In genomic region chr10:59920485-59920809, GRCm38 (mm10) we compare ENCODE assay signal across 8 mouse cellular contexts. TPM values are rescaled to one million over a fixed set of nuclear protein-coding genes. Genes with fewer than 3 reads are reported as not detected.
DNase-seq lines count a peak whose midpoint lies in the region; ATAC-seq and TF ChIP-seq lines count a peak whose summit lies in the region.

No protein-coding gene starts in this region.

- H3K4me3 ChIP-seq in cerebellum, adult 2 months (replicated peaks; ENCODE audit: insufficient read depth, low read depth, low read length) = peak overlapping the region; percentile 52
- peak overlapping the region; percentile 35; the same call in 1 of the 2 replicates for H3K4me3 ChIP-seq in thymus, adult 2 months (ENCODE audit: control insufficient read depth, insufficient read depth, low read length)
- H3K4me3 ChIP-seq in limb, embryonic 15.5 days = peak overlapping the region; percentile 43

- no peak overlapping the region for H3K9ac ChIP-seq in limb, embryonic 15.5 days

- 0 out of 2 replicates have a peak, but pooled peaks cover 5% of the 10 kb centered on the region for H3K4me1 ChIP-seq in cerebellum, adult 2 months (ENCODE audit: control insufficient read depth, insufficient read depth, low read length)
- H3K4me1 ChIP-seq in thymus, adult 2 months (replicated peaks; ENCODE audit: control insufficient read depth, insufficient read depth, low read length) = peaks cover 37% of the 10 kb centered on the region
- H3K4me1 ChIP-seq in limb, embryonic 15.5 days = peaks cover 51% of the 10 kb centered on the region

- H3K27ac ChIP-seq in cerebellum, adult 2 months (ENCODE audit: insufficient read depth, low read length) = no peak overlapping the region
- peak overlapping the region; percentile 17; the same call in 1 of the 2 replicates for H3K27ac ChIP-seq in thymus, adult 2 months (ENCODE audit: control insufficient read depth, insufficient read depth, low read length)
- peak overlapping the region; percentile 90 for H3K27ac ChIP-seq in limb, embryonic 15.5 days

- no peak for ATAC-seq in limb, embryonic 15.5 days (ENCODE audit: insufficient number of reproducible peaks, low FRiP score, low TSS enrichment, low read depth)

- H3K4me2 ChIP-seq in limb, embryonic 15.5 days = peak overlapping the region; percentile 84

- H3K36me3 ChIP-seq in thymus, adult 2 months (ENCODE audit: control insufficient read depth, insufficient read depth, low read length) = no peaks in the 10 kb centered on the region
- H3K36me3 ChIP-seq in limb, embryonic 15.5 days = no peaks in the 10 kb centered on the region

- 18% methylated on average over 7 of the region's 7 CpGs for WGBS in cerebellum, adult 2 months
- WGBS in thymus, adult 2 months = 52% methylated on average over 7 of the region's 7 CpGs
- WGBS in limb, embryonic 15.5 days = 10% methylated on average over 7 of the region's 7 CpGs

- no peak for TF ChIP-seq POLR2A in cerebellum, adult 2 months (IDR thresholded peaks at IDR 0.05; ENCODE audit: borderline replicate concordance, insufficient read depth, low read length)
- TF ChIP-seq POLR2A in thymus, adult 2 months (IDR thresholded peaks at IDR 0.05; ENCODE audit: control insufficient read depth, extremely low read depth, insufficient read depth, low read length, poor library complexity) = no peak

- no peak for TF ChIP-seq CTCF in cerebellum, adult 2 months (IDR thresholded peaks at IDR 0.05; ENCODE audit: borderline replicate concordance, insufficient read depth, low read depth, low read length)
- TF ChIP-seq CTCF in thymus, adult 2 months (IDR thresholded peaks at IDR 0.05; ENCODE audit: borderline replicate concordance, control insufficient read depth, extremely low read depth, insufficient read depth, low read length, poor library complexity) = no peak

- H3K9me3 ChIP-seq in limb, embryonic 15.5 days = no peaks in the 10 kb centered on the region

- DNase-seq in cerebellum, adult 2 months = peak in 1 of 2 experiments; percentile 44
- no peak for DNase-seq in cerebellum, postnatal 4 days (ENCODE audit: low spot score in 2 of 2)
- no peak for DNase-seq in thymus, adult 2 months
- DNase-seq in thymus, postnatal 10 days (ENCODE audit: low spot score in 2 of 2) = no peak
- DNase-seq in right cerebral cortex, postnatal 4 days = no peak
- DNase-seq in right cerebral cortex, postnatal 10 days (ENCODE audit: low spot score in 2 of 2) = no peak
- DNase-seq in spleen, postnatal 14 days (ENCODE audit: low spot score in 2 of 2) = no peak

- H3K27me3 ChIP-seq in cerebellum, adult 2 months (ENCODE audit: control insufficient read depth, insufficient read depth, low read length) = no peaks in the 10 kb centered on the region
- no peaks in the 10 kb centered on the region for H3K27me3 ChIP-seq in thymus, adult 2 months (ENCODE audit: control insufficient read depth, insufficient read depth, low read length)
- no peaks in the 10 kb centered on the region for H3K27me3 ChIP-seq in limb, embryonic 15.5 days

RNA-seq across cellular contexts. Expression of gene Ddit4, which starts 31.2 kb away (rescaled TPM):
- polyA plus RNA-seq in cerebellum, adult 2 months (2012; rRNA removed) = 48.3 and 53.9 TPM in 2 replicates
- polyA plus RNA-seq in thymus, adult 2 months (2012; rRNA removed) = 157 and 190 TPM in 2 replicates
- 63.6 and 77.1 TPM in 2 replicates for polyA plus RNA-seq in limb, embryonic 15.5 days (2015; fragmentation: Nextera tagmentation; extraction: Ambion mirVana)

RNA-seq across cellular contexts. Expression of gene Dnajb12, which starts 41.1 kb away (rescaled TPM):
- polyA plus RNA-seq in cerebellum, adult 2 months (2012; rRNA removed) = 48.6 and 52.3 TPM in 2 replicates
- 44.6 and 50.4 TPM in 2 replicates for polyA plus RNA-seq in thymus, adult 2 months (2012; rRNA removed)
- 19.5 and 22.9 TPM in 2 replicates for polyA plus RNA-seq in limb, embryonic 15.5 days (2015; fragmentation: Nextera tagmentation; extraction: Ambion mirVana)
